Mouse (Mus musculus) frontal cortex, postnatal 14 days (tissue): ENCODE measurements around the gene Gpx5.
A peak's percentile ranks its signal among the peaks of the same experiment; 100 is the strongest.
"Not testable (repeated sequence)": the region's sequence is repeated elsewhere in the genome, so short reads cannot be mapped to it uniquely, and the experiment has no call there.

Experiments used
- DNase-seq, 2 experiments: peaks; one replicate each; pipeline ENCODE4 v3.0.0; 2022; ENCODE audit warnings: low spot score in 2 of 2

The Gpx5 gene

GRCm38 (mm10) chr13:21265736-21266135, 26.8 kb downstream of the Gpx5 start:
- DNase-seq = no peak

- DNase-seq = no peak
These were observed 28.2 kb downstream of the Gpx5 start for GRCm38 (mm10) chr13:21264366-21264765.

GRCm38 (mm10) chr13:21263910-21264309, 28.6 kb downstream of the Gpx5 start:
- DNase-seq = no peak

GRCm38 (mm10) chr13:21262787-21263461, 29.6 kb downstream of the Gpx5 start:
- no peak for DNase-seq

- no peak for DNase-seq
These were observed 32.2 kb downstream of the Gpx5 start for GRCm38 (mm10) chr13:21260289-21260688.

- DNase-seq = peak in 1 of 2 experiments; percentile 23
These were observed 32.8 kb downstream of the Gpx5 start for GRCm38 (mm10) chr13:21259677-21260113.

- no peak for DNase-seq
These were observed 33.3 kb downstream of the Gpx5 start for GRCm38 (mm10) chr13:21259171-21259631.

GRCm38 (mm10) chr13:21258524-21258923, 34.0 kb downstream of the Gpx5 start:
- no peak for DNase-seq

- DNase-seq = peak; percentile 23 to 67
These were observed 38.5 kb downstream of the Gpx5 start for GRCm38 (mm10) chr13:21253986-21254385.

GRCm38 (mm10) chr13:21253569-21253968, 39.0 kb downstream of the Gpx5 start:
- no peak for DNase-seq

- DNase-seq = no peak
These were observed 39.5 kb downstream of the Gpx5 start for GRCm38 (mm10) chr13:21253040-21253439.

- DNase-seq = no peak
These were observed 42.4 kb downstream of the Gpx5 start for GRCm38 (mm10) chr13:21250074-21250681.

- no peak for DNase-seq
These were observed 43.5 kb downstream of the Gpx5 start for GRCm38 (mm10) chr13:21249022-21249421.

GRCm38 (mm10) chr13:21246276-21246675, 46.3 kb downstream of the Gpx5 start:
- DNase-seq = no peak

- not testable (repeated sequence) for DNase-seq
These were observed 47.6 kb downstream of the Gpx5 start for GRCm38 (mm10) chr13:21244967-21245366.

GRCm38 (mm10) chr13:21244089-21244488, 48.4 kb downstream of the Gpx5 start:
- no peak for DNase-seq

GRCm38 (mm10) chr13:21243196-21243595, 49.3 kb downstream of the Gpx5 start:
- no peak for DNase-seq

- no peak for DNase-seq
These were observed 50.0 kb downstream of the Gpx5 start for GRCm38 (mm10) chr13:21242408-21243125.

GRCm38 (mm10) chr13:21240788-21241187, 51.7 kb downstream of the Gpx5 start:
- DNase-seq = peak in 1 of 2 experiments; percentile 50

GRCm38 (mm10) chr13:21237161-21237560, 55.4 kb downstream of the Gpx5 start:
- DNase-seq = no peak

GRCm38 (mm10) chr13:21236714-21237113, 55.8 kb downstream of the Gpx5 start:
- DNase-seq = no peak
